Mouse (Mus musculus): ENCODE measurements around the gene Rpl10-ps3. TPM values are rescaled to one million over a fixed set of nuclear protein-coding genes. Genes with fewer than 3 reads are reported as not detected.

Gene Rpl10-ps3
- 2,155 TPM for total RNA-seq (2023)

GRCm38 (mm10) chr9:50344868-50345267 is at the start of gene Rpl10-ps3:
Rpl10-ps3 (minus strand) TSS chr9:50344968.

Other genes starting within 250 kb of the Rpl10-ps3 start
- gene Plet1, start 149.6 kb upstream of the Rpl10-ps3 start, total RNA-seq (2023): not detected
- 38.3 TPM for gene Pts, start 183.8 kb upstream of the Rpl10-ps3 start, total RNA-seq (2023)
- gene Il18, start 209.9 kb upstream of the Rpl10-ps3 start, total RNA-seq (2023): 2.6 TPM
- not detected for gene Bco2, start 210.2 kb upstream of the Rpl10-ps3 start, total RNA-seq (2023)
- not detected for gene Tex12, start 216.4 kb upstream of the Rpl10-ps3 start, total RNA-seq (2023)

Data from CD8-positive naive resting alpha-beta T cell, adult 57 days (primary cell).